Mouse (Mus musculus): ENCODE measurements around the gene Hcls1. TPM values are rescaled to one million over a fixed set of nuclear protein-coding genes. Genes with fewer than 3 reads are reported as not detected.

The Hcls1 gene
- polyA plus RNA-seq, 1 experiment from 2014 or later: not detected

- DNase-seq (ENCODE audit: low read depth, low spot score) (no peak), ATAC-seq (no peak)
- H3K27me3 ChIP-seq: no peaks in the 10 kb centered on the region
- in situ Hi-C loops (cut with MboI; ENCODE audit: low pct_unique_long_range_greater_than_20kb): no loop called here
- no peak for TF ChIP-seq CTCF (IDR thresholded peaks at IDR 0.05)
- ChIA-PET POLR2A (no interaction called here), CTCF (interaction anchor here (1.4 kb wide), 1 partner anchor 11 kb away, joined by 6 read pairs; no protein-coding TSS in a partner anchor)
These were observed 5.6 kb upstream of the Hcls1 start for GRCm38 (mm10) chr16:36929216-36929615.

GRCm38 (mm10) chr16:36930231-36931136, 4.3 kb upstream of the Hcls1 start:
- no peak for TF ChIP-seq CTCF (IDR thresholded peaks at IDR 0.05)

DNA sequence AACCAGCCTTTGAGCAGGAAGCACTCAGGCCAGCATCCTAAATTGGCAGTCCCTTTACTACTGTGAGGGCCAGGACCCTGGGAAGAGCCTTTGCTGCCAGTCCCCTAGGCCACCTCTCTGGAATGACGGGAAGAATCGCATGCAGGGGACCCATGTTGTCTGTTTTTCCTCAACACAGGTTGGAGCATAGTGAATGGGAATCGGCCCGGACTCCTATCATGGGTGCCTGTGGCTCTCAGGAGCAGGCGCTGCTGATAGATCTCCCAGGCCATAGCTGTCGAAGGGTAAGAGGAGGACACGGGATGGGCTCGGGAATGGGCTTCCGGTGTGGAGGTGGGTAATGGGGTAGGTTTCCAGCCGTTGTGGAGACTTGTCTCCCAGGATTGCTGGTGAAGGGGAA, 3.4 kb upstream of the Hcls1 start:
- ATAC-seq (no peak), DNase-seq (ENCODE audit: low read depth, low spot score) (no peak)
- no peak for TF ChIP-seq CTCF (IDR thresholded peaks at IDR 0.05)
- ChIA-PET CTCF (no interaction called here), POLR2A (no interaction called here)
- in situ Hi-C loops (cut with MboI; ENCODE audit: low pct_unique_long_range_greater_than_20kb): no loop called here
- no peaks in the 10 kb centered on the region for H3K27me3 ChIP-seq

More at GRCm38 (mm10) chr16:36930231-36931136, 4.3 kb upstream of the Hcls1 start:
- ATAC-seq: no peak
- POLR2A ChIA-PET: no interaction called here
- CTCF ChIA-PET: interaction anchor here (1.4 kb wide), 1 partner anchor 10 kb away, joined by 6 read pairs; no protein-coding TSS in a partner anchor
- no peaks in the 10 kb centered on the region for H3K27me3 ChIP-seq
- in situ Hi-C loops (cut with MboI; ENCODE audit: low pct_unique_long_range_greater_than_20kb): no loop called here
- DNase-seq (ENCODE audit: low read depth, low spot score): no peak

DNA sequence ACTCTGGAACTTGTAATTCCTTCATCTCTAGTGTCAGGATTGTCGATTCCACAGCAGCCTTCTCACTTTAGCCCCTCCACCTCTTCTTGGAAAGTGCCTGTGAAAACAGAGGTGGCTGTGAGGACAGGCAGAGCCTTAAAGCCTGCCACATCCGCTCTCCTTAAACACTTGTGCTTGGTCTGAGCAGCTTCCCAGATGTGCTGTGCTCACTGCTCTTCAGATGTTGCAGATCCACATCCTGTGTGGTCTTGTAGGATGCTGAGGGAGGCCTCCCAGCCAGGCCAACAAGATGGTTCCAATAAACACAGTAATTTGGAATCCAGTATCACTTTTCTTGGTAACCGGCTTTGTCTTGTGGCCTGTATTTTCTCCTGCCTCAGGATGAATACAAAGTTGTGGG, 2.8 kb upstream of the Hcls1 start:
- CTCF ChIA-PET: no interaction called here
- DNase-seq (ENCODE audit: low read depth, low spot score) (no peak), ATAC-seq (no peak)
- POLR2A ChIA-PET: no interaction called here
- in situ Hi-C loops (cut with MboI; ENCODE audit: low pct_unique_long_range_greater_than_20kb): no loop called here
- H3K27me3 ChIP-seq: no peaks in the 10 kb centered on the region
- TF ChIP-seq CTCF (IDR thresholded peaks at IDR 0.05): no peak

DNA sequence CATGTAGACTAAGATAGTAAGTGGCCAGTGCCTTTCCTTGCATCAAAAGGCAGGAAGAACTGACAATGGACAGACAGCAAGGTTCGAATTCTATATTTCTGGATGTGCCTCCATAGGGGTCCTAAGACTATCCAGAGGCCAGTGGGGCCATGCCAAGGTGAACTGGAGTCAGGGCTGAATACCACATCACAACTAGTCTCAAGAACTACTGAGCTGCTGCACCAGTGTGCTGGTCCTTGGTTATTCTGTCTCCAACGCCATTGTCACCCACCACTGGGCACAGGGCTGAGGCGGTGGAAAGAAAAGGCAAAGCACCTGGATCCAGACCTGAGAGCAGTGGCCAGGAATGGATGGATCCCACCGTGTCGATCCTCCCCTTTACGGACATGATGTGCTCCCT, 2.2 kb upstream of the Hcls1 start:
- ATAC-seq: no peak
- CTCF ChIA-PET: no interaction called here
- no peak for TF ChIP-seq CTCF (IDR thresholded peaks at IDR 0.05)
- H3K27me3 ChIP-seq: no peaks in the 10 kb centered on the region
- POLR2A ChIA-PET: no interaction called here
- in situ Hi-C loops (cut with MboI; ENCODE audit: low pct_unique_long_range_greater_than_20kb): no loop called here
- DNase-seq (ENCODE audit: low read depth, low spot score): no peak

DNA sequence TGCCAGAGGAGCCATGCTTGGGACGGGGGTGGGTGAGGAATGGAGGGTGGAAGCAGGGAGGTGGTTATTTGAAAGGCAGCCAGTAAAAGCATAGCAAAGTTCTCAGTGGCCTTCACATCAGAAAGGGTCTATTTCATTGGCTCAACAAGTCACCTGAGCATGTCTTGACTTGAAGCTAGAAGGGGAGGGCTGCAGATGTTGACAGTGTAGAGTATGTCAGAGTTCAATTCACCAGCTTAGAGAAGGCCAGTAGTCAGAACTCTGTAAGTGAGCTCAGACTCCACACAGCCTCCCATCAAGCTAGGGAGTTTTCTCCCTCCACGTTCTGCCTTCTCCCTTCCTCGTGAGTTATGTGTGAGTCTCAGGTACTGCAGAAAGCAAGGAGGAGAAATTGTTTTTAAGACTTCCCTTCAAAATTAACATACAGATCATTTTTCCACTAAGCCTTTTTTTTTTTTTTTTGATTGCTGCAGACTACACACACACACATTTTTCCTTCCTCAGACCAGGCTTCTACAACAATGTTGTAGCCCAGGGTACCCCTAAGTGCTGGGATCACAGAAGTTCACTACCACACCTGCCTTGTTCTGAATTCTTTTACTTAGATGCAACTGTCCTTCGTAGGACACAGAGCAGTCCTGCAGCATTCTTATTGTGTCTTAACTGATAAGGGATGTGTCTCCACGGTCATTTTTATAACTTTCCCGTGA, 497 bp upstream of the Hcls1 start:
- CTCF ChIA-PET: no interaction called here
- no peak for TF ChIP-seq CTCF (IDR thresholded peaks at IDR 0.05)
- in situ Hi-C loops (cut with MboI; ENCODE audit: low pct_unique_long_range_greater_than_20kb): no loop called here
- no peak for ATAC-seq
- DNase-seq (ENCODE audit: low read depth, low spot score): no peak
- no peaks in the 10 kb centered on the region for H3K27me3 ChIP-seq
- POLR2A ChIA-PET: no interaction called here

DNA sequence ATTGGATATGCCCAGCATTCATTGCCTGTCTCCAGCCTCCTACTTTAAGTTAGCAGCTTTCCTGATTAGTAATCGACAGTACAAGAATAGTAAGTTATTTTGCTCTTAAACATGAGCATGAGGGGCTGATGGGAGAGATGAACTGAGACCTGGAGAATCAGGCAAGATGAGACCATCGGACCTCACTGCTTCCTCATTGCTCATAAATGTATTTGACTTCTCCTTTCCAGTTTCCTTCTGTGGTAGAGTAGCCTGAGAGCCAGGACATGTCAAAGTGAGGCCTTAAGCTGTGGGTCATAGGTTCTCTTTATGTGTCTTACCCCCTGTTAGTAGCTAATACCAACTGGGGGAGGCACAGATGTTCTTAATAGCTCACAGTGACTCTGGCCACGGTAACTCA, 1.0 kb downstream of the Hcls1 start:
- ATAC-seq (no peak), DNase-seq (ENCODE audit: low read depth, low spot score) (no peak)
- TF ChIP-seq CTCF (IDR thresholded peaks at IDR 0.05): no peak
- in situ Hi-C loops (cut with MboI; ENCODE audit: low pct_unique_long_range_greater_than_20kb): no loop called here
- H3K27me3 ChIP-seq: no peaks in the 10 kb centered on the region
- ChIA-PET CTCF (interaction anchor here (0.7 kb wide), 1 partner anchor 10 kb away, joined by 3 read pairs; no protein-coding TSS in a partner anchor), POLR2A (interaction anchor here (0.8 kb wide), 1 partner anchor 10 kb away, joined by 3 read pairs; no protein-coding TSS in a partner anchor)

- in situ Hi-C loops (cut with MboI; ENCODE audit: low pct_unique_long_range_greater_than_20kb): no loop called here
- no peaks in the 10 kb centered on the region for H3K27me3 ChIP-seq
- ATAC-seq (no peak), DNase-seq (ENCODE audit: low read depth, low spot score) (no peak)
- CTCF ChIA-PET: interaction anchor here (1.1 to 1.5 kb wide), 3 partner anchors 11 to 68 kb away, joined by 4 to 6 read pairs (median 4); no protein-coding TSS in a partner anchor
- POLR2A ChIA-PET: no interaction called here
- TF ChIP-seq CTCF (IDR thresholded peaks at IDR 0.05): no peak
These were observed 6.4 kb downstream of the Hcls1 start for GRCm38 (mm10) chr16:36941137-36941727.

DNA sequence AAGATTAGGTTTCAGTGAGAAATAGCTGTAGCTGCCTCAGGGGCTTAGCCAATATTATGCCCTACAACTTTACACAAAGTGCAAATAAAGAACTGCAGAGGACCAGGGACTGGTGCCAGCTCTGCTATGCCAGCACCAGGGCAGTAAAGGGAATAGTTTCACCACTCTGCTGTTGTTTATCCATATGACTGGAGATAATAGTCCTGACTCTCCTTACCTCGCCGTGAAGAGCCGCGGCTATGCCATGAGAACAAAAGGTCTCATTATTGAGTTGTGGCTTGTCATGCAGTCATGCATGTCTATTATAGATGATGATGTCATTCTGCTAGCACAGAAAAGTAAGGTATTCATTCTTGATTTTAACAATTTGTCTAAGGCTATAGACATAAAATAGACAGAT, 7.1 kb downstream of the Hcls1 start:
- in situ Hi-C loops (cut with MboI; ENCODE audit: low pct_unique_long_range_greater_than_20kb): no loop called here
- TF ChIP-seq CTCF (IDR thresholded peaks at IDR 0.05): no peak
- DNase-seq (ENCODE audit: low read depth, low spot score) (peak; percentile 12), ATAC-seq (no peak)
- ChIA-PET CTCF (no interaction called here), POLR2A (no interaction called here)
- H3K27me3 ChIP-seq: no peaks in the 10 kb centered on the region

GRCm38 (mm10) chr16:36943591-36943990, 8.8 kb downstream of the Hcls1 start:
- ATAC-seq (no peak), DNase-seq (ENCODE audit: low read depth, low spot score) (no peak)
- no peaks in the 10 kb centered on the region for H3K27me3 ChIP-seq
- CTCF ChIA-PET: interaction anchor here (1.5 kb wide), 1 partner anchor 35 kb away, joined by 3 read pairs; no protein-coding TSS in a partner anchor
- POLR2A ChIA-PET: no interaction called here
- no peak for TF ChIP-seq CTCF (IDR thresholded peaks at IDR 0.05)
- in situ Hi-C loops (cut with MboI; ENCODE audit: low pct_unique_long_range_greater_than_20kb): no loop called here
